Mouse (Mus musculus) kidney, embryonic 16.5 days (tissue): ENCODE results near the gene Pde6g. TPM values are rescaled to one million over a fixed set of nuclear protein-coding genes. Genes with fewer than 3 reads are reported as not detected.

ENCODE experiments used
- ATAC-seq: fragments of 200-750 bp; cut with Nextera tagmentation; 2 replicates; pipeline ENCODE4 v1.8.0; 2017; ENCODE audit warnings: moderate TSS enrichment; ENCODE audit not compliant: low FRiP score, low TSS enrichment
- H3K27ac ChIP-seq: fragments of 300-500 bp; sonication (generic); 2 replicates; pipeline ENCODE4 v1.5.1; 2014; ENCODE audit warnings: low read length
- H3K27me3 ChIP-seq: fragments of 300-500 bp; sonication (generic); 2 replicates; pipeline ENCODE4 v1.6.1; 2014; ENCODE audit warnings: low read length, control low read depth, mixed read lengths; ENCODE audit not compliant: insufficient read depth
- H3K36me3 ChIP-seq: fragments of 300-500 bp; sonication (generic); 2 replicates; pipeline ENCODE4 v1.6.1; 2014; ENCODE audit warnings: low read length, control low read depth, mixed read lengths; ENCODE audit not compliant: insufficient read depth
- H3K4me1 ChIP-seq: fragments of 300-500 bp; sonication (generic); 2 replicates; pipeline ENCODE4 v1.6.1; 2014; ENCODE audit warnings: low read length, control low read depth, mixed read lengths; ENCODE audit not compliant: insufficient read depth
- H3K4me2 ChIP-seq: fragments of 300-500 bp; sonication (generic); replicated peaks from 2 replicates; pipeline ENCODE4 v1.6.1; 2014; ENCODE audit warnings: low read depth, low read length
- H3K4me3 ChIP-seq: fragments of 300-500 bp; sonication (generic); 2 replicates; pipeline ENCODE4 v1.5.1; 2014; ENCODE audit warnings: mild to moderate bottlenecking, low read length
- H3K9ac ChIP-seq: fragments of 300-500 bp; sonication (generic); replicated peaks from 2 replicates; pipeline ENCODE4 v1.6.1; 2014; ENCODE audit warnings: low read length
- H3K9me3 ChIP-seq: fragments of 300-500 bp; sonication (generic); 2 replicates; pipeline ENCODE4 v1.6.1; 2016; ENCODE audit warnings: low read length, control low read depth
- WGBS: fragments of 180-500 bp; shearing (Covaris S2); extraction: QIAGEN DNeasy Blood & Tissue Kit; methylation state at CpG from one replicate; pipeline ENCODE4 v1.1.7; 2014; 5-methylcytosine and 5-hydroxymethylcytosine counted together
- polyA plus RNA-seq: library from polyadenylated mRNA; unstranded; fragments of >200 nt; fragmentation: Nextera tagmentation; extraction: Ambion mirVana; gene quantifications from 2 replicates; pipeline ENCODE4 v1.2.1, GENCODE M21; 2015

Pde6g gene
- polyA plus RNA-seq, 1 experiment from 2014 or later = 0.39 TPM

DNA sequence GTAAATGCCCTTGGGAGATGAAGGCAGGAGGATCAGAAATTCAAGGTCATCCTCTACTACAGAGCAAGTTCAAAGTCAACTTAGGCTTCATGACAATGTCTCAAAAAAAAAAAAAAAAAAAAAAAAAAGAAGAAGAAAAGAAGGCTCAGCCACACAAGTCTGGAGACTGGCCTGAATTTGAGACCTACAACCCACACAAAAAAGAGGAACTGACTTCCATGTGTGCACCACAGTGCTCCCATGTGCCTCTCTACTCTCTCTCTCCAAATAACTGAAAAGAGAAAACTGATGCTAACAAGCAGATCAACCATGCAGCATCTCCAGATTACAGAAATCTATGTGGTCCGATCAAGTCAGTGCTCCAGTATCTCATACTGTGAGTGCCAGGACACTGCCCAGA is 48.5 kb downstream of the Pde6g start:
- no peak for ATAC-seq
- Histone ChIP-seq H3K27ac (no peak overlapping the region), H3K4me2 (no peak overlapping the region), H3K4me3 (no peak overlapping the region), H3K9ac (no peak overlapping the region), H3K9me3 (no peaks in the 10 kb centered on the region), H3K27me3 (no peaks in the 10 kb centered on the region), H3K36me3 (peaks cover 84% of the 10 kb centered on the region), H3K4me1 (no peaks in the 10 kb centered on the region)
- WGBS = 94% methylated on average over 1 of the region's 1 CpGs

DNA sequence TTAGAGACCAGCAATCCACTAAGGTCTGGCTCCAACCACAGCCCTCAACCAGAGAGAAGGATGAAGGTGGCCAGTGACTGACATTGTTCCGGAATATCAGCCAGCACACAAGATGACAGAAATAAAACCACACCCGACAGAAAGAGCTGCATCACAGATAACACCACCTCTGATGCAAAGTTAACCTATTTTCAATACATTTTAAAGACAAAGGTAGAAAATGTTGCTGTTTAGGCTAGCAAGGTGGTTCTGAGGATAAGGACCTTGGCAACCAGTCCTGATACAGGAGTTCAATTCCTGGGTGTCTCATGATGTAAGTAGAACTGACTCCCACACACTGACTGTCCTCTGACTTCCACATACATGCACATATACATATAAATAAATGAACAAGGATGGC is 54.0 kb downstream of the Pde6g start:
- Histone ChIP-seq H3K4me2 (no peak overlapping the region), H3K9me3 (no peaks in the 10 kb centered on the region), H3K27me3 (no peaks in the 10 kb centered on the region), H3K36me3 (peaks cover 56% of the 10 kb centered on the region), H3K4me3 (no peak overlapping the region), H3K4me1 (no peaks in the 10 kb centered on the region), H3K27ac (no peak overlapping the region), H3K9ac (no peak overlapping the region)
- ATAC-seq = no peak
- WGBS = 97% methylated on average over 2 of the region's 2 CpGs

Other genes starting within 250 kb of the Pde6g start
- 13.2 and 14.2 TPM in 2 replicates for gene Bahcc1, start 220.6 kb downstream of the Pde6g start, polyA plus RNA-seq
- 2,803 and 2,860 TPM in 2 replicates for gene Actg1, start 105.0 kb downstream of the Pde6g start, polyA plus RNA-seq
- gene Fscn2, start 92.0 kb downstream of the Pde6g start, polyA plus RNA-seq = 0.72 and 0.82 TPM in 2 replicates
- gene Faap100, start 74.7 kb downstream of the Pde6g start, polyA plus RNA-seq = 42.3 and 44.8 TPM in 2 replicates
- 34.1 and 34.4 TPM in 2 replicates for gene Nploc4, start 15.8 kb downstream of the Pde6g start, polyA plus RNA-seq
- not detected in 2 replicates for gene Tspan10, start 10.9 kb downstream of the Pde6g start, polyA plus RNA-seq
- gene Oxld1, start 4.6 kb upstream of the Pde6g start, polyA plus RNA-seq = 15.4 and 15.9 TPM in 2 replicates
- gene Ccdc137, start 4.6 kb upstream of the Pde6g start, polyA plus RNA-seq = 40.6 and 43.9 TPM in 2 replicates
- gene Arl16, start 14.1 kb upstream of the Pde6g start, polyA plus RNA-seq = 46.5 and 50.4 TPM in 2 replicates
- 176 and 177 TPM in 2 replicates for gene Mrpl12, start 31.1 kb upstream of the Pde6g start, polyA plus RNA-seq
- 120 and 123 TPM in 2 replicates for gene Slc25a10, start 38.3 kb upstream of the Pde6g start, polyA plus RNA-seq
- 4.7 and 5.5 TPM in 2 replicates for gene Gcgr, start 77.2 kb upstream of the Pde6g start, polyA plus RNA-seq
- gene Mcrip1, start 96.2 kb upstream of the Pde6g start, polyA plus RNA-seq = 218 and 232 TPM in 2 replicates
- 0.55 and 0.57 TPM in 2 replicates for gene Ppp1r27, start 97.6 kb upstream of the Pde6g start, polyA plus RNA-seq
- 843 and 914 TPM in 2 replicates for gene P4hb, start 119.8 kb upstream of the Pde6g start, polyA plus RNA-seq
- gene Arhgdia, start 128.1 kb upstream of the Pde6g start, polyA plus RNA-seq = 696 and 712 TPM in 2 replicates
- gene Alyref, start 144.9 kb upstream of the Pde6g start, polyA plus RNA-seq = 92.2 and 372 TPM in 2 replicates
- 195 and 197 TPM in 2 replicates for gene Anapc11, start 144.9 kb upstream of the Pde6g start, polyA plus RNA-seq
- 27.7 and 33.8 TPM in 2 replicates for gene Npb, start 155.0 kb upstream of the Pde6g start, polyA plus RNA-seq
- gene Pcyt2, start 164.4 kb upstream of the Pde6g start, polyA plus RNA-seq = 164 and 174 TPM in 2 replicates
- gene Sirt7, start 171.7 kb upstream of the Pde6g start, polyA plus RNA-seq = 38.9 and 39.3 TPM in 2 replicates
- gene Mafg, start 180.1 kb upstream of the Pde6g start, polyA plus RNA-seq = 24.3 and 25.4 TPM in 2 replicates
- gene Pycr1, start 190.3 kb upstream of the Pde6g start, polyA plus RNA-seq = 26.8 and 27.3 TPM in 2 replicates
- 0.51 and 0.73 TPM in 2 replicates for gene Myadml2, start 194.7 kb upstream of the Pde6g start, polyA plus RNA-seq
- gene Notum, start 207.7 kb upstream of the Pde6g start, polyA plus RNA-seq = 4.8 and 5.9 TPM in 2 replicates
- 146 TPM in 2 replicates for gene Aspscr1, start 219.5 kb upstream of the Pde6g start, polyA plus RNA-seq